Mouse (Mus musculus) cerebellum, adult 9-10 months (tissue): Measurements from ENCODE around the gene Olfr1076.
A peak's percentile ranks its signal among the peaks of the same experiment; 100 is the strongest.
"Not testable (repeated sequence)": the region's sequence is repeated elsewhere in the genome, so short reads cannot be mapped to it uniquely, and the experiment has no call there.

Source experiments
- DNase-seq: peaks from one replicate; pipeline ENCODE4 v3.0.0; 2022

The Olfr1076 gene

GRCm38 (mm10) chr2:86508161-86508560 lies at the start of gene Olfr1076:
Gene Olfr1076, plus strand, starts transcription at chr2:86508461.
- DNase-seq = no peak

- DNase-seq = no peak
Observed at GRCm38 (mm10) chr2:86460434-86460833, 47.8 kb upstream of the Olfr1076 start.

GRCm38 (mm10) chr2:86464442-86465109 lies 43.7 kb upstream of the Olfr1076 start:
- peak; percentile 26 for DNase-seq

GRCm38 (mm10) chr2:86487286-86487685 lies 21.0 kb upstream of the Olfr1076 start, which contains the start of gene Olfr228:
Gene Olfr228, minus strand, starts transcription at chr2:86487386.
- no peak for DNase-seq

- DNase-seq = no peak
Observed at GRCm38 (mm10) chr2:86530991-86531390, 22.7 kb downstream of the Olfr1076 start.

- no peak for DNase-seq
Observed at GRCm38 (mm10) chr2:86542380-86542779, 34.1 kb downstream of the Olfr1076 start, which contains the start of gene Olfr1079. Gene Olfr1079, minus strand, starts transcription at chr2:86542480.

- DNase-seq = not testable (repeated sequence)
Observed at GRCm38 (mm10) chr2:86558135-86558534, 49.9 kb downstream of the Olfr1076 start, which contains the start of gene Olfr1080. Gene Olfr1080, minus strand, starts transcription at chr2:86558235.
